Mouse (Mus musculus) spleen, postnatal 14 days (tissue): Measurements from ENCODE around the gene Tnrc6a.

Experiments
- DNase-seq, 2 experiments: peaks; one replicate each; pipeline ENCODE4 v3.0.0; 2021 to 2022; ENCODE audit warnings: low spot score in 2 of 2

The Tnrc6a gene

GRCm38 (mm10) chr7:123235449-123235848, 111.8 kb downstream of the Tnrc6a start:
- no peak for DNase-seq

- no peak for DNase-seq
These were observed 114.9 kb downstream of the Tnrc6a start for GRCm38 (mm10) chr7:123238621-123239020.

- DNase-seq, result no peak
These were observed 116.4 kb downstream of the Tnrc6a start for GRCm38 (mm10) chr7:123240064-123240463.

GRCm38 (mm10) chr7:123242241-123242640, 118.6 kb downstream of the Tnrc6a start:
- DNase-seq, result no peak

GRCm38 (mm10) chr7:123244833-123245232, 121.1 kb downstream of the Tnrc6a start:
- DNase-seq, result no peak
